In the genomic region with DNA sequence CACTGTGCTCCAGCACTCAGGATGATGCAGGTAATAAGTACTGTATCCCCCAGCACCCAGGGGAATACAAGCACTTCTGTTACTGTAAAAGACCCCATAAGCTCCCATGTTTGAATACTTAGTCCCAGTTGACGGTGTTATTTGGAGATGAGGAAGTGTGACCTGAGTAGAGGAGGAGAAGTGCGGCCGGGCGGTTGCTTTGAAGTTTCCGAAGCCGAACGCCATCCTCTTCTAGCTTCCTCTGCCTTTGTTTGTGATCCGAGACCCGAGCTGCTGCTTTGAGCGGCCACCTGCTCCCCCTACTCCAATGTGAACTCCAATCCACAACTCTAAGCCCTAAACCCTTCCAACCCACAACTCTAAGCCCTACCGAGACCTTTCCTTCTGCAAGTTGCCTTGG, we compare ENCODE assay signal across 10 mouse cellular contexts.
DNase-seq lines count a peak whose midpoint lies in the region; ATAC-seq and TF ChIP-seq lines count a peak whose summit lies in the region.
"Had no signal": no experiment of that assay in that cellular context is flagged by ENCODE, and none has a peak within 500 bp of the region (broad histone marks: within the 10 kb centered on the region; RNA-seq: fewer than 3 reads in every experiment).

No protein-coding gene starts in this region.

- no peaks in the 10 kb centered on the region for H3K36me3 ChIP-seq in heart, embryonic 15.5 days
- no peaks in the 10 kb centered on the region for H3K36me3 ChIP-seq in embryonic facial prominence, embryonic 10.5 days (replicated peaks)
- no peaks in the 10 kb centered on the region for H3K36me3 ChIP-seq in hindbrain, postnatal 0 days (ENCODE audit: insufficient read depth, low read length)
- no peaks in the 10 kb centered on the region for H3K36me3 ChIP-seq in neural tube, embryonic 15.5 days

- TF ChIP-seq CTCF in hindbrain, postnatal 0 days (IDR thresholded peaks at IDR 0.05; ENCODE audit: low read depth), result no peak

- no peak for ATAC-seq in heart, embryonic 15.5 days (replicated peaks; ENCODE audit: insufficient number of reproducible peaks, insufficient read depth, low FRiP score, low read depth)
- ATAC-seq in hindbrain, postnatal 0 days, result no peak
- no peak for ATAC-seq in neural tube, embryonic 15.5 days (ENCODE audit: low FRiP score)
- ATAC-seq: Patski had no signal

- peak overlapping the region; percentile 43 for H3K4me3 ChIP-seq in heart, embryonic 15.5 days
- peak overlapping the region; percentile 51 for H3K4me3 ChIP-seq in embryonic facial prominence, embryonic 10.5 days
- H3K4me3 ChIP-seq in hindbrain, postnatal 0 days (ENCODE audit: low read length), result no peak overlapping the region
- H3K4me3 ChIP-seq in neural tube, embryonic 15.5 days (replicated peaks), result no peak overlapping the region
- H3K4me3 ChIP-seq: myocyte had no signal

- DNase-seq in heart, postnatal 14 days, result no peak
- DNase-seq in embryonic facial prominence, embryonic 10.5 days (ENCODE audit: low spot score), result peak; percentile 47
- DNase-seq in hindbrain, postnatal 0 days (ENCODE audit: low spot score), result no peak
- no peak for DNase-seq in adrenal gland, postnatal 10 days
- no peak for DNase-seq in left cerebral cortex, postnatal 10 days (ENCODE audit: extremely low spot score in 1 of 2, low spot score in 2 of 2)
- DNase-seq in gastrocnemius, adult 8-10 months (ENCODE audit: low spot score in 2 of 2), result no peak

- H3K4me1 ChIP-seq in heart, embryonic 15.5 days (replicated peaks), result peaks cover 19% of the 10 kb centered on the region
- H3K4me1 ChIP-seq in embryonic facial prominence, embryonic 10.5 days, result peaks cover 49% of the 10 kb centered on the region
- H3K4me1 ChIP-seq in hindbrain, postnatal 0 days (ENCODE audit: insufficient read depth, low read length), result peaks cover 9% of the 10 kb centered on the region
- peaks cover 31% of the 10 kb centered on the region for H3K4me1 ChIP-seq in neural tube, embryonic 15.5 days

- 5% methylated on average over 11 of the region's 11 CpGs for WGBS in heart, embryonic 15.5 days
- 2% methylated on average over 11 of the region's 11 CpGs for WGBS in embryonic facial prominence, embryonic 10.5 days
- WGBS in hindbrain, postnatal 0 days, result 7% methylated on average over 11 of the region's 11 CpGs
- WGBS in neural tube, embryonic 15.5 days, result under 1% methylated on average over 11 of the region's 11 CpGs

- no peaks in the 10 kb centered on the region for H3K9me3 ChIP-seq in heart, embryonic 15.5 days (replicated peaks)
- no peaks in the 10 kb centered on the region for H3K9me3 ChIP-seq in embryonic facial prominence, embryonic 10.5 days
- H3K9me3 ChIP-seq in hindbrain, postnatal 0 days (ENCODE audit: low read length), result no peaks in the 10 kb centered on the region
- no peaks in the 10 kb centered on the region for H3K9me3 ChIP-seq in neural tube, embryonic 15.5 days (replicated peaks)

- peaks cover 13% of the 10 kb centered on the region for H3K27me3 ChIP-seq in heart, embryonic 15.5 days
- H3K27me3 ChIP-seq in embryonic facial prominence, embryonic 10.5 days (replicated peaks; ENCODE audit: low read depth, poor library complexity, severe bottlenecking), result peaks cover 55% of the 10 kb centered on the region
- H3K27me3 ChIP-seq in hindbrain, postnatal 0 days (ENCODE audit: insufficient read depth, low read length), result no peaks in the 10 kb centered on the region
- no peaks in the 10 kb centered on the region; the same call in 1 of the 2 replicates for H3K27me3 ChIP-seq in neural tube, embryonic 15.5 days (replicated peaks)
- H3K27me3 ChIP-seq: Patski had no signal

- no peak overlapping the region for H3K9ac ChIP-seq in heart, embryonic 15.5 days
- H3K9ac ChIP-seq in hindbrain, postnatal 0 days (replicated peaks; ENCODE audit: low read length), result no peak overlapping the region
- H3K9ac ChIP-seq in neural tube, embryonic 15.5 days (replicated peaks), result no peak overlapping the region

- intact Hi-C loops in heart, postnatal 14 days (cut with DNase I), result no loop called here
- intact Hi-C loops in left cerebral cortex, postnatal 10 days (cut with DNase I), result no loop called here

- H3K4me2 ChIP-seq in heart, embryonic 15.5 days, result peak overlapping the region; percentile 78
- peak overlapping the region; percentile 50 for H3K4me2 ChIP-seq in hindbrain, postnatal 0 days (ENCODE audit: low read depth, low read length)
- peak overlapping the region; percentile 62 for H3K4me2 ChIP-seq in neural tube, embryonic 15.5 days

- H3K27ac ChIP-seq in heart, embryonic 15.5 days, result no peak overlapping the region
- 0 out of 2 replicates have a peak overlapping the region, but pooled peaks have one; percentile 35 for H3K27ac ChIP-seq in embryonic facial prominence, embryonic 10.5 days (replicated peaks)
- H3K27ac ChIP-seq in hindbrain, postnatal 0 days, result no peak overlapping the region
- H3K27ac ChIP-seq in neural tube, embryonic 15.5 days (replicated peaks), result no peak overlapping the region

Comparison
In these comparisons a context has a peak if more than half of its experiments do, and no peak if none do; other contexts are left out.
1. H3K4me3 ChIP-seq: peak in heart, embryonic 15.5 days (single experiment) and embryonic facial prominence, embryonic 10.5 days (single experiment); none in hindbrain, postnatal 0 days (single experiment) and neural tube, embryonic 15.5 days (single experiment).
2. Peak in every context shown above with its lines, with median percentiles within 50 percentile points of each other: H3K4me2 ChIP-seq.